Mouse (Mus musculus) liver, postnatal 0 days (tissue): ENCODE measurements around the gene Gm20388. TPM values are rescaled to one million over a fixed set of nuclear protein-coding genes. Genes with fewer than 3 reads are reported as not detected.
"Not testable (repeated sequence)": the region's sequence is repeated elsewhere in the genome, so short reads cannot be mapped to it uniquely, and the experiment has no call there.

Experiments used
- ATAC-seq: fragments of 200-750 bp; cut with Nextera tagmentation; 2 replicates; pipeline ENCODE4 v1.8.0; 2017; ENCODE audit warnings: mild to moderate bottlenecking, moderate library complexity
- DNase-seq: peaks from one replicate; pipeline ENCODE4 v3.0.0-alpha.2; 2016
- H3K27ac ChIP-seq: fragments of 300-500 bp; sonication (generic); 2 replicates; pipeline ENCODE4 v1.5.1; 2014; ENCODE audit warnings: antibody characterized with exemption, moderate library complexity, mild to moderate bottlenecking, low read depth
- H3K27me3 ChIP-seq: fragments of 300-500 bp; sonication (generic); 2 replicates; pipeline ENCODE4 v1.6.1; 2014; ENCODE audit warnings: low read length, control low read depth, mixed read lengths; ENCODE audit not compliant: insufficient read depth
- H3K36me3 ChIP-seq: fragments of 300-500 bp; sonication (generic); replicated peaks from 2 replicates; pipeline ENCODE4 v1.6.1; 2014; ENCODE audit warnings: mild to moderate bottlenecking, control low read depth, low read length, moderate library complexity, mixed read lengths; ENCODE audit not compliant: insufficient read depth
- H3K4me1 ChIP-seq: fragments of 300-500 bp; sonication (generic); 2 replicates; pipeline ENCODE4 v1.6.1; 2014; ENCODE audit warnings: antibody characterized with exemption, mild to moderate bottlenecking, control low read depth; ENCODE audit not compliant: insufficient read depth
- H3K4me2 ChIP-seq: fragments of 300-500 bp; sonication (generic); 2 replicates; pipeline ENCODE4 v1.6.1; 2014; ENCODE audit warnings: low read depth, mild to moderate bottlenecking, low read length, moderate library complexity, mixed read lengths
- H3K4me3 ChIP-seq: fragments of 300-500 bp; sonication (generic); 2 replicates; pipeline ENCODE4 v1.5.1; 2014; ENCODE audit warnings: low read depth, low read length
- H3K9ac ChIP-seq: fragments of 300-500 bp; sonication (generic); replicated peaks from 2 replicates; pipeline ENCODE4 v1.6.1; 2014; ENCODE audit warnings: mild to moderate bottlenecking, moderate library complexity
- H3K9me3 ChIP-seq: fragments of 300-500 bp; sonication (generic); 2 replicates; pipeline ENCODE4 v1.6.1; 2016; ENCODE audit warnings: mild to moderate bottlenecking, control low read depth, low read length, mixed read lengths
- CTCF ChIP-seq: sonication (generic); IDR thresholded peaks from 2 replicates; pipeline ENCODE4 v1.5.1; 2016; ENCODE audit warnings: antibody characterized with exemption, low read depth
- EP300 ChIP-seq: IDR thresholded peaks from 2 replicates; pipeline ENCODE4 v1.6.1; 2016; ENCODE audit warnings: antibody characterized with exemption, low read depth, mild to moderate bottlenecking
- WGBS: fragments of 180-500 bp; shearing (Covaris S2); extraction: QIAGEN DNeasy Blood & Tissue Kit; methylation state at CpG from one replicate; pipeline ENCODE4 v1.1.7; 2014; ENCODE audit not compliant: insufficient replicate concordance; 5-methylcytosine and 5-hydroxymethylcytosine counted together
- polyA plus RNA-seq: library from polyadenylated mRNA; unstranded; fragments of >200 nt; fragmentation: Nextera tagmentation; extraction: Ambion mirVana; gene quantifications from 2 replicates; pipeline ENCODE4 v1.2.1, GENCODE M21; 2015

The Gm20388 gene
- polyA plus RNA-seq, 1 experiment from 2014 or later, result not detected

DNA sequence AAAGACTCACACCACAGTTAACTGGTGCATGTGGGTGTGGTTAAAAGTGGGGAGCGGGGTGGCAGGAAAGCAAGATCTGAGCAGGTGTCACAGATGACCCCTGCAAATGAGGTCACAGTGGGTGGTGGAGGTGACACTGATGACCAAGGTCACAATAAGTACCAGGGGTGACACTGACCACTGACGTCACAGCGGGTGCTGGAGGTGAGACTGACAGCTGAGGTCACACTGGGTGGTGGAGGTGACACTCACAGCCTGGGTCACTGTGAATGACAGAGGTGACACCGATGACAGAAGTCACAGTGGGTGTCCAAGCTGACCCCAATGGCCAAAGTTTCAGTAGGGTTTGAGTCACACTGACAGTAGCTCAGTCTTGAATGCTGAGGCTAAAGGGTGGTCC is 876.1 kb downstream of the Gm20388 start:
- WGBS, result 64% methylated on average over 4 of the region's 4 CpGs
- Histone ChIP-seq H3K36me3 (no peaks in the 10 kb centered on the region), H3K9me3 (no peaks in the 10 kb centered on the region), H3K27ac (no peak overlapping the region), H3K4me3 (no peak overlapping the region), H3K9ac (no peak overlapping the region), H3K4me2 (no peak overlapping the region), H3K27me3 (no peaks in the 10 kb centered on the region), H3K4me1 (no peaks in the 10 kb centered on the region; the same call in 1 of the 2 replicates)
- TF ChIP-seq EP300 (no peak), CTCF (no peak)
- no peak for DNase-seq
- no peak for ATAC-seq

DNA sequence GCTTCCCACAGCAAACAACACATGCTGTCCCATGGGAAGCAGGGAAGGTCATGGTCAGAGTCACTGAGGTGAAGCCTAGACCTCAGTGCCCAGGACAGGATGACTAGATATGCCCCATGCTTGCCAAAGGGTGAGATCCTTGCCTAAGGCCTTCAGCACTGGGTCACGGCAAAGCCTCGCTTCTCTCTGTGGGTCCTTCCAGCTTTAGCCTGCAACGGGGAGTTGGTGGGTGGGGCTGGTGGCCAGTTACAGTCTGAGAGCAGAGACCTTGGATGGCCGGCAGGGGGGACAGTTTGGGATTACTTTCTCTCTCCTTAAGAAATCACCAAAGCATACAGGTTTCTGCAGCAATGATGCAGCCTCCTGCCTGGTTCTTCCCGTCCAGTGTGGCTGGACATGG is 877.0 kb downstream of the Gm20388 start:
- DNase-seq (no peak), ATAC-seq (no peak)
- Histone ChIP-seq H3K27me3 (no peaks in the 10 kb centered on the region), H3K36me3 (no peaks in the 10 kb centered on the region), H3K9me3 (no peaks in the 10 kb centered on the region), H3K4me3 (no peak overlapping the region), H3K27ac (no peak overlapping the region), H3K9ac (no peak overlapping the region), H3K4me1 (no peaks in the 10 kb centered on the region; the same call in 1 of the 2 replicates), H3K4me2 (no peak overlapping the region)
- WGBS, result 46% methylated on average over 5 of the region's 5 CpGs
- TF ChIP-seq EP300, result no peak
- TF ChIP-seq CTCF, result no peak

DNA sequence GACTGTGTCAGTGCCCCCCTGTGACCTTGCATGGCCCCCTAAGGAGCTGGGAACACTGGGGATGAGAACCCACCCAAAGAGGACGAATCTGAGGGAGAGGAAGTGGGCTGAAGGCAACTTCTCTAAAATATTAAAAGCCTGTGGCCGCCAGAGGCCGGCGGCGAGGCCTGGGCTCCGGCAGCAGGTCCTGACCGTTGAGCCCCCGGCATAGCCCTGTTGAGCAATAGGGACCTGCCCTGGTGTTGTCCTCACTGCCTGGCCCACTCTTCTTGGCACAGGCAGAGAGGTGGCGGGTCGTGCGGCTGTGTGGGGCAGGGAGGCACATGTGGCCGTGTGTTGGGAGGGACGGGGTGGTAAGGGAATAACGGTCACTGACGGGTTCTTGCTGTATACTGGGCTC is 882.1 kb downstream of the Gm20388 start:
- no peak overlapping the region for H3K4me3 ChIP-seq
- no peaks in the 10 kb centered on the region for H3K9me3 ChIP-seq
- TF ChIP-seq CTCF (no peak), EP300 (no peak)
- no peaks in the 10 kb centered on the region for H3K27me3 ChIP-seq
- H3K9ac ChIP-seq, result no peak overlapping the region
- peak; percentile 45 for DNase-seq
- no peak overlapping the region for H3K4me2 ChIP-seq
- H3K27ac ChIP-seq, result no peak overlapping the region
- no peaks in the 10 kb centered on the region; the same call in 1 of the 2 replicates for H3K4me1 ChIP-seq
- 33% methylated on average over 15 of the region's 15 CpGs for WGBS
- ATAC-seq, result peak; percentile 55
- H3K36me3 ChIP-seq, result no peaks in the 10 kb centered on the region

DNA sequence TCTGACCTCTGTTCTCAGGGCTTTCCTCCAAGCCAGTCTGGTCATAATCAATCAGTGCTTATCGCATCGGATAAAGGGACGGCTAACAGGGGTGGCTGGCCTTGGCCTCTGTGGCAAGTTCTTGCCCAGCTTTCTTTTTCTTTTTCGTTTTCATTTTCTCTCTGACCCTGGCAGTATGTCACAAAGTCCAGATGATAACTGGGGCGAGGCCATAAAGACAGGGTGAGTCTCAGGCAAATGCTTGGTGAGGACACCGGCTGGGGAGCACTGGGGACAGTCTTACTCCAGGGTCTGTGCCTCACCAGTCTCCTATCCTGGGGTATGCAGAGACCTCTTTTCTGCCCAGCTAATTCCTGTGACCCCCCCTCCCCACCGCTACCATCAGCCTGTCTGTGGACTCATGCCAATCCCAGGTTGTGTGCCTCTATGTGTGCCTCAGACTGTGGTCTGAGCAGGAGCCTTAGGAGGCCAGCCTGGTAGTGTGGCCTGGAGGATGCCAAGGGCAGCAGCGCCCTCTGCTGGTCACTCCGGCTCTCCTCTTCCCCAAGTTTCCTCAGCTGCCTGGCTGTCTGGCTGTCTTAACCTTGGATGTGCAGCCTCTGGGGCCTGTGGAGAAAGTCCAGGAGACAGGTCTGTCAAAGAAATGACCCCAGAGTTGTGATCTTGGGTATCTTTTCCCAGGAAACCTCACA is 885.4 kb downstream of the Gm20388 start:
- DNase-seq, result peak; percentile 89
- Histone ChIP-seq H3K9ac (no peak overlapping the region), H3K4me1 (no peaks in the 10 kb centered on the region), H3K4me3 (no peak overlapping the region), H3K4me2 (no peak overlapping the region), H3K36me3 (no peaks in the 10 kb centered on the region), H3K27me3 (no peaks in the 10 kb centered on the region), H3K9me3 (no peaks in the 10 kb centered on the region), H3K27ac (no peak overlapping the region)
- ATAC-seq, result peak; percentile 61
- 46% methylated on average over 9 of the region's 9 CpGs for WGBS
- TF ChIP-seq CTCF (peak; percentile 97), EP300 (no peak)

DNA sequence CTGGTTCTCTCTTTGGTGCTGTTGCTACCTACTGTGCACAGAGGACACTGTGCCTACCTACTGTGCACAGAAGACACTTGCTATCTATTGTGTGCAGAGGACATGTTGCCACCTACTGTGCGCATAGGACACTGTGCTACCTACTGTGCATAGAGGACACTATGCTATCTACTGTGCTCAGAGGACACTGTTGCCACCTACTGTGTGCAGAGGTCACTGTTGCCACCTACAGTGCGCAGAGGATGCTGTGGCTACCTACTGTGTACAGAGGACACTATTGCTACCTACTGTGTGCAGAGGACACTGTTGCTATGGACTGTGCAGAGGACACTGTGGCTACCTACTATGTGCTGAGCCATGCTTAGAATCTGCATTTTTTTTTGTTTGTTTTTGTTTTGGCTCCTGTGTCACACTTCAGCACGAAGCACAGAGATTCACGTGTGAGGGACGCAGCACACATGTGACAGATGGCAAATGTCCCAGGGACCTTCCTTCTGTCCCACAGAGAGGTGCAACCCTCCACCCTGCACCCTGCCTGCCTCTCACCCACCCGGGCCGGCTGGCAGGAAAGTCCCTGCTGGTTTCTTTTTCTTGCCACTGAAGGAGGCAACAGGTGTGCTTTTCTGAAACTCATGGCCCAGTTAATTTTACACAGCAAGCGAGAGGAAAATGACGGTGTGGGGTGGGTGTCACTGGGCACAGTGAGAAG is 886.5 kb downstream of the Gm20388 start:
- TF ChIP-seq EP300 (no peak), CTCF (no peak)
- DNase-seq, result no peak
- Histone ChIP-seq H3K27me3 (no peaks in the 10 kb centered on the region), H3K4me3 (no peak overlapping the region), H3K27ac (no peak overlapping the region), H3K36me3 (no peaks in the 10 kb centered on the region), H3K4me2 (no peak overlapping the region), H3K9me3 (no peaks in the 10 kb centered on the region), H3K9ac (no peak overlapping the region), H3K4me1 (no peaks in the 10 kb centered on the region)
- WGBS, result 74% methylated on average over 9 of the region's 9 CpGs
- ATAC-seq, result no peak

DNA sequence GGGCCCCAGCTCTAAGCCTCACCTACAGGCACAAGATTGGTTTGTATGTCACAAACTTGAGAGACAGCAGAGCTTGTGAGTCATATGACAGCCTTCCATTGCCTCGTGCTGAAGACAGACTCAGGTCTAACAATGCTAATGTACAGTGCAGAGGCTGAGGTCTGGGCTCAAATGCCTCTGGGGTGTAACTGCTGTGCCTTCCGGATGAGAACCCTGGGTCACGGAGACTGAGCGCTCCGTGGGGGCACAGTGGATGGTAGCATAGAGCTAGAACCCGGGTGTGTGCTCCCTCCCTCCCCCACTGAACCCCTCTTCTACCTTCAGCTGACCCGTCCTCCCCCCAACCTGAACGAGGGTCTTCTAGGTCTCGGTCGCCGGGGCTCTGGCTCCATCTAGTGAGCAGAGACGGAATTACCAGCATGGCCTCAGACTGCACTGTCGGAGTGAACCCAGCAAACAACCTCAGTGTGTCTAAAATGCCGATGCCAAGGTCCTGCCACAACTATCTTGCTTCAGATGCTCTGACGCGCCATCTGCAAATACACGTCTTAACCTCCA is 889.7 kb downstream of the Gm20388 start:
- H3K9ac ChIP-seq, result no peak overlapping the region
- DNase-seq (peak; percentile 62), ATAC-seq (no peak)
- peak; percentile 87 for TF ChIP-seq CTCF
- TF ChIP-seq EP300, result no peak
- H3K9me3 ChIP-seq, result no peaks in the 10 kb centered on the region
- H3K36me3 ChIP-seq, result no peaks in the 10 kb centered on the region
- H3K27me3 ChIP-seq, result no peaks in the 10 kb centered on the region
- no peak overlapping the region for H3K27ac ChIP-seq
- H3K4me3 ChIP-seq, result no peak overlapping the region
- WGBS, result 10% methylated on average over 17 of the region's 17 CpGs
- H3K4me2 ChIP-seq, result 0 out of 2 replicates have a peak overlapping the region, but pooled peaks have one; percentile 2
- peaks cover 4% of the 10 kb centered on the region; the same call in 1 of the 2 replicates for H3K4me1 ChIP-seq

DNA sequence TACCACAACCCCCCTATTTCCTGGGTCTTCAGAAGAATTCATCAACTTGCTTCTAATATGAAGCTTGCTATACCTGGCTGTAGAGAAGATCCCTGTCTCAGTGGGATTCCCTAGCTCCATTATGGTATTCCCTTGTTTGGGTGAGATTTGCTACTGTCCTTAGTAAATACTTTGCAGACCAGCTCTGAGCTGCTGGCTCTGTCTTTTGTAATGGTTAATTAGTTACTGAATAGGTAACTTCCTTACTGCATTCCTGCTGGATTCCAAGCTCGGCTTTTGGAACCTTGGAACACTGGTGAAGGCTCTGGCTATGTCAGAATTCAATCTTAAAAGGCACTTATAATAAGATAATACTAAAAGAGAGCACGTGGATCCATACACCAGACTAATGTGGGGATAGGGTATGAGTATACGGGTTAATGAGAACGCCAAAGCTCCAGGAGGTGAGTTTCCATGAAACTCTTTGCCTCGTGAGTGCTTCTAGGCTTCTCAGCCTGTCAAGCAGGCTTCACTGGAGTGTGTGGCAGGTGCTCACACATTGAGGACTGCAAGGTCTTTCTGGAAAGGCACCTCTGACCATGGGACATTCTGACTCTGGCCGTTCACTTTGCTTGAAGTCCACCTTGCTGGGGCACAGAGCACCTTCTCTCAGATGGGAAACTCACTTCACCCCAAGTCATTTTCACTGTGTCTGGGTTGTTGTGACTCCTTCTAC is 893.2 kb downstream of the Gm20388 start:
- not testable (repeated sequence) for H3K27me3 ChIP-seq, H3K27ac ChIP-seq, H3K9me3 ChIP-seq, DNase-seq, H3K9ac ChIP-seq, H3K36me3 ChIP-seq, ATAC-seq, H3K4me1 ChIP-seq, H3K4me2 ChIP-seq, H3K4me3 ChIP-seq
- WGBS, result 61% methylated on average over 6 of the region's 6 CpGs
